Mouse (Mus musculus) neural tube, embryonic 13.5 days (tissue): ENCODE data around the gene Rab30. TPM values are rescaled to one million over a fixed set of nuclear protein-coding genes. Genes with fewer than 3 reads are reported as not detected.

Experiments used
- ATAC-seq: fragments of 200-750 bp; cut with Nextera tagmentation; 2 replicates; pipeline ENCODE4 v1.8.0; 2017; ENCODE audit warnings: low read depth, mild to moderate bottlenecking, moderate TSS enrichment, moderate library complexity
- H3K27ac ChIP-seq: fragments of 300-500 bp; sonication (generic); replicated peaks from 2 replicates; pipeline ENCODE4 v1.5.1; 2015; ENCODE audit warnings: moderate library complexity, mild to moderate bottlenecking, inconsistent platforms
- H3K27me3 ChIP-seq: fragments of 300-500 bp; sonication (generic); 2 replicates; pipeline ENCODE4 v1.6.1; 2015; ENCODE audit warnings: mild to moderate bottlenecking, inconsistent platforms
- H3K36me3 ChIP-seq: fragments of 300-500 bp; sonication (generic); 2 replicates; pipeline ENCODE4 v1.6.1; 2015; ENCODE audit warnings: mild to moderate bottlenecking, inconsistent platforms
- H3K4me1 ChIP-seq: fragments of 300-500 bp; sonication (generic); replicated peaks from 2 replicates; pipeline ENCODE4 v1.6.1; 2015; ENCODE audit warnings: inconsistent platforms
- H3K4me2 ChIP-seq: fragments of 300-500 bp; sonication (generic); 2 replicates; pipeline ENCODE4 v1.6.1; 2015; ENCODE audit warnings: inconsistent platforms, mild to moderate bottlenecking, moderate library complexity
- H3K4me3 ChIP-seq: fragments of 300-500 bp; sonication (generic); 2 replicates; pipeline ENCODE4 v1.5.1; 2015; ENCODE audit warnings: mild to moderate bottlenecking, inconsistent platforms
- H3K9ac ChIP-seq: fragments of 300-500 bp; sonication (generic); 2 replicates; pipeline ENCODE4 v1.6.1; 2015; ENCODE audit warnings: moderate library complexity, mild to moderate bottlenecking, inconsistent platforms
- H3K9me3 ChIP-seq: fragments of 300-500 bp; sonication (generic); 2 replicates; pipeline ENCODE4 v1.6.1; 2016; ENCODE audit warnings: inconsistent platforms
- whole genome bisulfite sequencing: fragments of 180-500 bp; shearing (Covaris S2); methylation state at CpG from one replicate; pipeline ENCODE4 v1.1.7; 2015; 5-methylcytosine and 5-hydroxymethylcytosine counted together
- polyA plus RNA-seq: library from polyadenylated mRNA; unstranded; fragments of >200 nt; fragmentation: Nextera tagmentation; extraction: Ambion mirVana; gene quantifications from 2 replicates; pipeline ENCODE4 v1.2.1, GENCODE M21; 2015

Gene Rab30
- polyA plus RNA-seq, 1 experiment from 2014 or later = 23.8 TPM

DNA sequence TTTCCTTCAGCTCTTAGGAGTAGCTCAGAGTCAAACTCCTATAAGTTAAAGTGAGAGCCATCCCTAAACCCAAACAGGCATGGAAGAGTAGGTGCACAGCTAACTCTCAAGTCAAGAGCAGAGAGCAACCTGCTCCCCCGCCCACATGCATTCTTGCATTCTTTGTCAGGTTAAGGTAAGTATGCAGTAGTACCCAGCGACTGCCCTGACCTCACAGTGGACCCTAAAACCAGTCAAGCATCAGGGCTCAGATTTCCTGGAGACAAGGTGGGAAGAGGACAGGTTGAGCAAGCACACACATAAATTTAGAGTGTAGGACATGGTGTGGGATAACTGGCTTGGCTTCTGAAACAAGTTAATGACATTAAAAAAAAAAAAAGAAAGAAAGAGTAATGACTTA is 37.7 kb downstream of the Rab30 start:
- ATAC-seq = no peak
- Histone ChIP-seq H3K4me3 (no peak overlapping the region), H3K27ac (no peak overlapping the region), H3K4me1 (peaks cover 34% of the 10 kb centered on the region), H3K9me3 (no peaks in the 10 kb centered on the region), H3K27me3 (no peaks in the 10 kb centered on the region), H3K4me2 (no peak overlapping the region), H3K9ac (no peak overlapping the region), H3K36me3 (no peaks in the 10 kb centered on the region)
- 79% methylated on average over 2 of the region's 2 CpGs for WGBS

DNA sequence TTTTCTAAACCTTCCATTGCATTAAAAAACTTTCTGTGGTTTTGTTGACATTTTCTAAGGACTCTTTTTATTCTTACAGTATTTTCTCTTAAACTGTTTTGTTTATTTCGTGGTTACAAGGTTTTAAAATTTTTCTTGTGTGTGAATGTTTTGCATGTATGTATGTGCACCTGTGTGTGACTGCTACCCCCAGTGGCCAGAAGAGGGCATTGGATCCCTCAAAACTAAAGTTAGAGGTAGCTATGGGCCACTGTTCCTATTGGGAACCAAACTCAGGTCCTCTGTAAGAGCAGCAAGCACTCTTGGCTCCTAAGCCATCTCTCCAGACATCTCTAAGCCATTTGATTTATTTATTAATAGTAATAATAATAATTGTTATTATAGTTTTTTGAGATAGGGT is 40.0 kb downstream of the Rab30 start:
- Histone ChIP-seq H3K9me3 (0 out of 2 replicates have a peak, but pooled peaks cover 7% of the 10 kb centered on the region), H3K27me3 (no peaks in the 10 kb centered on the region), H3K4me2 (no peak overlapping the region), H3K4me3 (no peak overlapping the region), H3K9ac (no peak overlapping the region), H3K27ac (no peak overlapping the region), H3K36me3 (peaks cover 8% of the 10 kb centered on the region), H3K4me1 (peaks cover 23% of the 10 kb centered on the region)
- WGBS = 83% methylated on average over 1 of the region's 1 CpGs
- no peak for ATAC-seq

DNA sequence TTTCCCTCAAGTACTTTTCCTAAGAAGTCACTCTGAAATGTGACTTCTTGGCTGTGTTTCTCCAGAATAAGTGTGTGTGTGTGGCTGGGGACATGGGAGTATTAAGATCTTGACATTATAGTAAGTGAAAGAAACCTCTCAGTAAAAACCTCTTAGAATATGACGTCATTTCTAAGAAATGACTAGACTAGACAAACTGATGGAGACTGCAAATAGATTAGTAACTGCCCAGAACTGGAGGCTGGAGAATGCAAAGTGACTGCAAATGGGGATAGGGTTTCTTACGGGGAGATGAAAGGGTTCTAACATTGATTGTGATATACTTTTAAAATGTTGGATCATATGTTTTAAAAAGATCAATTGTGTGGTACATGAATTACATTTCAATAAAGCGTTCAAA is 40.5 kb downstream of the Rab30 start:
- H3K4me2 ChIP-seq = no peak overlapping the region
- peaks cover 17% of the 10 kb centered on the region for H3K4me1 ChIP-seq
- peaks cover 8% of the 10 kb centered on the region for H3K36me3 ChIP-seq
- ATAC-seq = no peak
- 91% methylated on average over 3 of the region's 3 CpGs for WGBS
- no peak overlapping the region for H3K4me3 ChIP-seq
- no peak overlapping the region for H3K27ac ChIP-seq
- H3K9me3 ChIP-seq = 0 out of 2 replicates have a peak, but pooled peaks cover 7% of the 10 kb centered on the region
- no peak overlapping the region for H3K9ac ChIP-seq
- H3K27me3 ChIP-seq = no peaks in the 10 kb centered on the region

DNA sequence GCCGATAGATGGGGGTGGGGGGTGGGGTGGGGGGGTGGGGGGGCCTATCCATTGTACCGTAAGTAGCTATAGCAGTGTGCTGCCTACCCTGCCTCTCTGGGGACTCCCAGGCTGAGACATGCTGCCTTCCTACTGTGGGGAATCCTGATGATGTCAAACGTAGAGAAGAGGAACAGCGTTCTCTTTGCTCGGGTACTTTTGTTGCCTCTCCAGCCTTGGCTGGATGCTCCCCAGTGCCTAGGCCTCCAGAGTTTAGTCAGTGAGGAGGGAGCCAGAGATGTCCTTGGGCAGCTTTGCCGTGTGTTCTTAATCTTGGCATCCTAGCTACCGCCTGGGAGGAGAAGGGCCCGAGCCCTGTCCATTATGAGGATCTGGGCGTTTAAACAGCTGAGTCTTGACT is 41.1 kb downstream of the Rab30 start:
- H3K4me1 ChIP-seq = peaks cover 11% of the 10 kb centered on the region
- H3K9me3 ChIP-seq = 0 out of 2 replicates have a peak, but pooled peaks cover 7% of the 10 kb centered on the region
- no peak overlapping the region for H3K4me3 ChIP-seq
- ATAC-seq = no peak
- no peak overlapping the region for H3K9ac ChIP-seq
- H3K36me3 ChIP-seq = peaks cover 8% of the 10 kb centered on the region
- no peak overlapping the region for H3K4me2 ChIP-seq
- 82% methylated on average over 9 of the region's 9 CpGs for WGBS
- H3K27me3 ChIP-seq = no peaks in the 10 kb centered on the region
- H3K27ac ChIP-seq = no peak overlapping the region

DNA sequence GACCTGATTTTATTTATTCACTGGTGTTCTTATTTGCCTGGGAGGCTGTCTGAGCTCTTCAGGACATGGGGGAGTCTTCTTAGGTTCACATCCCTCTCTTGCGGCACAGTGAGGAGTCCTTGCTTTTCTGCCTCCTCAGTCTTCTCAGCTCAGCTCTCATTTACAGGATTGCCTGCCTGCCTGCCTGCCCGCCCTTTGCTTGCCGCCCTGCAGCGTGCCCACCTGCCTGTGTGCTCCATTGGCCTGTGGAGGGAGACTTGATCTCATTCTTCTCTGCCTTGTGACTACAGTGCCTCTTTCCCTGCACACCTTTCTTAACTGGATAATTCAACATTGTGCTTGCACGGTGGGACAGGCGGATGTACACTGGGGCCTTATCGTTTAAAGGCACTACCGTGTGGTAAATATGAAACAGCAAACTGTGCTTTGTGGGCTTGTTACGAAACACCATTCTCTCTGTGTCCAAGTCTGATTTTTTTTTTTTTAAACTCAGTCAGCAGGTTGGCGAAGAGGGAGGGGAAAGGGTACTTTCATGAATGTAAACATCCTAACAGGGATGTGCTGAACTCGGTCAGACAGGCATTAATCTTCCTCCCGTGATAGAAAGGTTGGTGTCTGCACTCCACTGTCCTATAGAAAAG is 41.9 kb downstream of the Rab30 start:
- peaks cover 8% of the 10 kb centered on the region for H3K36me3 ChIP-seq
- peaks cover 7% of the 10 kb centered on the region; the same call in 1 of the 2 replicates for H3K4me1 ChIP-seq
- no peak overlapping the region for H3K4me2 ChIP-seq
- 75% methylated on average over 12 of the region's 12 CpGs for WGBS
- no peak overlapping the region for H3K4me3 ChIP-seq
- 0 out of 2 replicates have a peak, but pooled peaks cover 7% of the 10 kb centered on the region for H3K9me3 ChIP-seq
- no peaks in the 10 kb centered on the region for H3K27me3 ChIP-seq
- H3K9ac ChIP-seq = no peak overlapping the region
- H3K27ac ChIP-seq = no peak overlapping the region
- ATAC-seq = no peak

DNA sequence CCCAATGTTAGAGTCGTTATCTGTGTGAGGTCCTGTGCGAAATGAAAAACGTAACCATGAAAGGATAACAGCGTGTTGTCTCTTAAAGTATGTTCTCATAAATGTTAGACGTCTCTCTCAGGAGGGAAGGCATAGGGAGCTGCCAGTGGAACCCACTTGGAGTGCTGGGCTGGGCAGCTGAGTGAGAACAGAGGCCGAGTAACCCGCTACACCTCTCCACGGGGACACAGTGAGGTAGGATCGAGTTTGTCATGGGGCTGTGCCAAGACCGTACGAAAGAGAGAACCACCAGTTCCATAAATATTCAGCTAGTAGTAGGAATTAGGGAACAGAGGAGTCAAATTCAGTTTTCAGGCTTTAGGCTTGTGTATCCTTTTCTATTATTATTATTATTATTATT is 42.5 kb downstream of the Rab30 start:
- H3K4me1 ChIP-seq = peaks cover 7% of the 10 kb centered on the region; the same call in 1 of the 2 replicates
- no peak overlapping the region for H3K4me3 ChIP-seq
- H3K9ac ChIP-seq = no peak overlapping the region
- no peak overlapping the region for H3K27ac ChIP-seq
- peaks cover 8% of the 10 kb centered on the region for H3K36me3 ChIP-seq
- H3K4me2 ChIP-seq = no peak overlapping the region
- WGBS = 78% methylated on average over 11 of the region's 11 CpGs
- no peaks in the 10 kb centered on the region for H3K27me3 ChIP-seq
- ATAC-seq = no peak
- H3K9me3 ChIP-seq = 0 out of 2 replicates have a peak, but pooled peaks cover 7% of the 10 kb centered on the region

DNA sequence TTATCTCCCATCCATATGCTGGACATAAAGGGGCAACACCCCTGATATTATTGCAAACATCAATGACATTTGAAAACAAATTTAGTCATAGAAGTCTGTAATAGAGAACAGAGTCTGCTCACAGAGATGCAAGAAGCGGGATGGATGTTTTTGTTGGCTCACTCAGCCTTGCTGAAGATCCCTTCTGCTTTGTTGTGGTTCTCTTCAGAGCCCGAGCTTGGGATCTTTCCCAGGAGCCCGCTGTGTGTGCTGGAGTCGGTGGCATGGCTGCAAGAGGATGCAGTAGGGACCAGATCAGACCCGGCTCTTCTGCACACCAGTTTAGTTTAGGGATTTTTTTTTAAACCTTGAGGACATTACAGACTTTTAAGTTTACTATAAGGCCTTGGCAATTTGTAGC is 54.3 kb downstream of the Rab30 start:
- H3K4me3 ChIP-seq = no peak overlapping the region
- WGBS = 91% methylated on average over 5 of the region's 5 CpGs
- no peak overlapping the region for H3K4me2 ChIP-seq
- H3K27me3 ChIP-seq = no peaks in the 10 kb centered on the region
- no peaks in the 10 kb centered on the region for H3K9me3 ChIP-seq
- no peak overlapping the region for H3K9ac ChIP-seq
- H3K36me3 ChIP-seq = no peaks in the 10 kb centered on the region
- H3K27ac ChIP-seq = no peak overlapping the region
- H3K4me1 ChIP-seq = peaks cover 17% of the 10 kb centered on the region
- no peak for ATAC-seq

DNA sequence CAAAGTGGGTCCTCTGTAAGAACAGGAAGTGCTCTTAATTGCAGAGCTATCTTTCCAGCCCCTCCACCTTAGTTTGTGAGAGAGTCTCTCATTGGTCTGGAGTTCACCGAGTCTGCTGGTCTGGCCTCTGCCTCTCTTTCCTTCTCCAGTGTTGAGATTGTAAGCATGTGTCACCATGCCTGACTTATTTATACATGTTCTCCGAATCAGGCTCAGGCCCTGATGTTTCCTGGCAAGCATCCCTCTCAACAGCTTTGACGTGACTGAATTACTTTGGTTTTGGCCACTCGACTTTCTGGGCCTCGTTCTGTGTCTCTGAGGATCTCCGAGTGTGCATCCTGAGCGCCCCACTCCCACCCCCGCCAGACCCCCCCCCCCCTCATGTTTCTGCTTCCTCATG is 55.4 kb downstream of the Rab30 start:
- Histone ChIP-seq H3K4me1 (peaks cover 17% of the 10 kb centered on the region), H3K9ac (no peak overlapping the region), H3K36me3 (no peaks in the 10 kb centered on the region), H3K27me3 (no peaks in the 10 kb centered on the region), H3K4me2 (no peak overlapping the region), H3K4me3 (no peak overlapping the region), H3K9me3 (no peaks in the 10 kb centered on the region), H3K27ac (no peak overlapping the region)
- no peak for ATAC-seq
- 87% methylated on average over 8 of the region's 8 CpGs for WGBS

DNA sequence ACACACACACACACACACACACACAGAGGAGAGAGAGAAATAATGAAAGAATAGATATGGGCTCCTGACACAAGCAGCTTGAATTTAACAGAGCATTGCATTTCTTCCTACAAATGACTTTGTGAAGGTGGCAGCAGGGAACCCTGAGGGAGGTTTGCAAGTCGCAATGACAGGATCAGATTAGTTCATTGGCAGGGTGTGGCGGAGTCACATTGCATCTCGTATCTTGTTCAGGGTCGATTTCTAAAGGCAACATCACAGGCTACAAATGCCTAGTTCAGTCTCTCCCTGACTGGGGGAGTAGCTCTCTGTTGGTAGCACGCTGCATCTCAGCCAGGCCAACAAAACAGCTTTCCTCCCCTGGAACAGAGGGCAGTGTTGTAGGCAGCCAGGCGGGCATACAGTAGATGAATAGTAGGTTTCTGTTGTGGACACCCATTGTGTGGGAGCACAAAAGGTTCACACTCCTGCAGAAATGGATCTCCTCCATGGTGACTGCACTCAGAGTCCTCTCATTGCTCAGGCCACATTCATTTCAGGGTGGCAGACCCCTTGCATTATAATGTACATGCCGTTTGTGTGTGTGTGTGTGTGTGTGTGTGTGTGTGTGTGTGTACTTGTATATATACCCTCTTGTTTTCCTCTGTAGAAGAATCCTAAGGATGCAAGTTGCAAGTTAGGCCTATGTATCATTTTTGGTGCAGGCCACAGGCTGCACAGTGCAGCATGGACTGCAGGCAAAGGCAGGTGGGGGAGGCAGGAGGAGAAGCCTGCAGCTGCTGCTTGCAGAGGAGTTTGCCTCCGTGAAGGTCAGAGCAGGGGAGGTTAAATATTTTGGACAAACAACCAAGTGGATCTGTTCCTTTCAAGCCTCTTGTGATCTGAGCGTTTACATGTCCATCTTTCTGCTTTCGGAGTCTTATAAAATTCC is 58.5 kb downstream of the Rab30 start:
- peak overlapping the region; percentile 43 for H3K27ac ChIP-seq
- H3K4me1 ChIP-seq = peaks cover 17% of the 10 kb centered on the region

DNA sequence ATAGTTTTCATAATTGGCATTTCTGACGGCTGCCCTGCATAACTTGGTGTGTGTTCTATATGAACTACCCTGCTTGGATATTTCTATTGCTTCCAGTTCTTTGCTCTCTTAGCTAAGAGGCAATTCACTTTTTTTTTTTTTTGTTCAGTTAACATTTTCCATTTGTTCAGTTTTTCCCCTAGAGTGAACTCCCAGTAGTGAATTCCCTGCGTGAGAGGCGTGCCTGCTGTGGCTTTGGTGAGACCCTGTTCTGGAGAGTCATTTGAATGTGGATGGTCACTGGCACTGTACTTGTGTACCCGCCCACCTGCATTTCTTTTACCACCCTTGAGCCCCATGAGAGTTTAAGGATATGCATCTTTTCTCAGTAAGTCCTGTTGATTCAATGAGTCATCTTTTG is 60.8 kb downstream of the Rab30 start:
- 78% methylated on average over 4 of the region's 4 CpGs for WGBS
- Histone ChIP-seq H3K27me3 (no peaks in the 10 kb centered on the region), H3K27ac (no peak overlapping the region), H3K36me3 (no peaks in the 10 kb centered on the region), H3K9ac (no peak overlapping the region), H3K4me1 (peaks cover 26% of the 10 kb centered on the region), H3K9me3 (no peaks in the 10 kb centered on the region), H3K4me3 (no peak overlapping the region), H3K4me2 (no peak overlapping the region)
- ATAC-seq = no peak

More for the DNA sequence above, 58.5 kb downstream of the Rab30 start:
- WGBS = 55% methylated on average over 10 of the region's 10 CpGs
- H3K4me3 ChIP-seq = no peak overlapping the region
- no peak overlapping the region for H3K9ac ChIP-seq
- H3K9me3 ChIP-seq = no peaks in the 10 kb centered on the region
- no peaks in the 10 kb centered on the region for H3K27me3 ChIP-seq
- no peak overlapping the region for H3K4me2 ChIP-seq
- H3K36me3 ChIP-seq = no peaks in the 10 kb centered on the region
- ATAC-seq = peak; percentile 69; the same call in 1 of the 2 replicates

DNA sequence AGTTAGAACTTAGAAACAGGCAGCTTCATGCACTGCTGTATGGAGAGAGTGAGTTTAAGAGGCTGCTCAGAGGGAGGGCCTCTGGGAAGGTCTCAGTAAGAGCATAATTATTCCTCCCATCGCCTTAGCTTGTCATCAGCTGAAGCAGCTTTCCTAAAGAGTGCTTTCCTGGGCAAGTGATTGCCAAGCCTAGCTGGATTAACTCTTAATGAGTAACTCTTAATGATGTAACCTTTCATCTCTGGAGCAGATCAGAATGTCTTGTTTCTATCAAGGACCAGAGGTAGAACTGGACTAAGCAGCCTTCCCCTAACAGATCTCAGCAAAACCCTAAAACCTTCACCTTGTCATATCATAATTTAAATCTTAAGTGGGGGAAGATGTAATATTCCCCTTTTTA is 61.8 kb downstream of the Rab30 start:
- Histone ChIP-seq H3K9me3 (no peaks in the 10 kb centered on the region), H3K27ac (no peak overlapping the region), H3K36me3 (no peaks in the 10 kb centered on the region), H3K4me3 (no peak overlapping the region), H3K27me3 (no peaks in the 10 kb centered on the region), H3K4me2 (no peak overlapping the region), H3K4me1 (peaks cover 34% of the 10 kb centered on the region), H3K9ac (no peak overlapping the region)
- no peak for ATAC-seq
- 57% methylated on average over 1 of the region's 1 CpGs for WGBS

DNA sequence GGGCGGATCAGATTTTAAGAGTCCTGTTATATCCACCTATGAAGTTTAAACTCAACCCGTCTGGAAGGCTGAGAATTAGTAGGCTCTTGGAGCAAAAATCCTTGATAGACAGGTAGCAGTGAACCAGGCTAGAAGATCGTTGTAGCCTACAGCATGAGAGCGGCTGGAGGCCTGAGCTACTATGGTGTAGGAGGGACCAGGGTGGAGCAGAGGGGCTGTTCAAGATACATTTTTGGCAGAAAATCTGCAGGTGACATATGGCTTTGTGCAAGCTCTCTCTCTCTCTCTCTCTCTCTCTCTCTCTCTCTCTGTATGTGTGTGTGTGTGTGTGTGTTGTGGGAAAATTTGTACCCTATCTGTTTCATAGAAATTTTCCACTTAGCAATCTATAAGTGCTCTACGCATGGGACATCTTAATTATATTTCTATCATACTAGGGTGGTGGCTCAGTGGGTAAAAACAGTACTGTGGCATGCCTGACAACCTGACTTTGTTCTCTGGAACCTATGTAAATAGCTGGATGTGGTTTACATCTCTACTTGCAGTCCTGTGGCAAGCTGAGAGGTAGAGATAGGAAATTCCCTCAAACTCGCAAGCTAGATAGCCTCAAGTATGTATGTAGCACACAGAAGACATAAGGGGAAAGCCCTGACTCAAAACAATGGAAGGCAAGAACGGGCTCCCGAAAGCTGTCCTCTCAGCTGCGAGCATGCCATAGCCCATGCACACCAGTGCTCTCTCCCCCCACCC is 63.7 kb downstream of the Rab30 start:
- Histone ChIP-seq H3K27me3 (no peaks in the 10 kb centered on the region), H3K4me3 (no peak overlapping the region), H3K27ac (no peak overlapping the region), H3K9me3 (no peaks in the 10 kb centered on the region), H3K4me2 (no peak overlapping the region), H3K36me3 (no peaks in the 10 kb centered on the region), H3K9ac (no peak overlapping the region), H3K4me1 (peaks cover 20% of the 10 kb centered on the region)
- no peak for ATAC-seq
- WGBS = 92% methylated on average over 9 of the region's 9 CpGs
